Mouse (Mus musculus) embryonic facial prominence, embryonic 11.5 days (tissue): ENCODE results near the gene Actl11. TPM values are rescaled to one million over a fixed set of nuclear protein-coding genes. Genes with fewer than 3 reads are reported as not detected.
A peak's percentile ranks its signal among the peaks of the same experiment; 100 is the strongest.

ENCODE experiments used
- ATAC-seq: fragments of 200-750 bp; cut with Nextera tagmentation; replicated peaks from 2 replicates; pipeline ENCODE4 v1.8.0; 2017; ENCODE audit warnings: low read depth; ENCODE audit not compliant: insufficient number of reproducible peaks, low FRiP score, low TSS enrichment
- DNase-seq: peaks from one replicate; pipeline ENCODE4 v3.0.0-alpha.2; 2015; ENCODE audit warnings: low spot score
- H3K27ac ChIP-seq: fragments of 300-500 bp; sonication (generic); replicated peaks from 2 replicates; pipeline ENCODE4 v1.5.1; 2014; ENCODE audit warnings: mild to moderate bottlenecking, low read depth, low read length, control low read depth
- H3K27me3 ChIP-seq: fragments of 300-500 bp; sonication (generic); 2 replicates; pipeline ENCODE4 v1.6.1; 2014; ENCODE audit warnings: mild to moderate bottlenecking, low read length, moderate library complexity, mixed read lengths; ENCODE audit not compliant: control insufficient read depth, insufficient read depth
- H3K36me3 ChIP-seq: fragments of 300-500 bp; sonication (generic); replicated peaks from 2 replicates; pipeline ENCODE4 v1.6.1; 2014; ENCODE audit warnings: low read depth, mild to moderate bottlenecking, low read length, moderate library complexity, mixed read lengths; ENCODE audit not compliant: control insufficient read depth, insufficient read depth
- H3K4me1 ChIP-seq: fragments of 300-500 bp; sonication (generic); 2 replicates; pipeline ENCODE4 v1.6.1; 2014; ENCODE audit warnings: low read length, mixed read lengths; ENCODE audit not compliant: control insufficient read depth, insufficient read depth
- H3K4me2 ChIP-seq: fragments of 300-500 bp; sonication (generic); 2 replicates; pipeline ENCODE4 v1.6.1; 2014; ENCODE audit warnings: low read depth, mild to moderate bottlenecking, control low read depth, low read length, moderate library complexity
- H3K4me3 ChIP-seq: fragments of 300-500 bp; sonication (generic); 2 replicates; pipeline ENCODE4 v1.5.1; 2014; ENCODE audit warnings: low read depth, low read length, control low read depth
- H3K9ac ChIP-seq: fragments of 300-500 bp; sonication (generic); replicated peaks from 2 replicates; pipeline ENCODE4 v1.6.1; 2014; ENCODE audit warnings: mild to moderate bottlenecking, control low read depth, low read length
- H3K9me3 ChIP-seq: fragments of 300-500 bp; sonication (generic); replicated peaks from 2 replicates; pipeline ENCODE4 v1.6.1; 2016; ENCODE audit warnings: mild to moderate bottlenecking, low read length, inconsistent platforms, mixed read lengths; ENCODE audit not compliant: control insufficient read depth
- WGBS: fragments of 180-500 bp; shearing (Covaris S2); extraction: QIAGEN DNeasy Blood & Tissue Kit; methylation state at CpG from one replicate; pipeline ENCODE4 v1.1.7; 2014; 5-methylcytosine and 5-hydroxymethylcytosine counted together
- polyA plus RNA-seq: library from polyadenylated mRNA; unstranded; fragments of >200 nt; fragmentation: Nextera tagmentation; extraction: Ambion mirVana; gene quantifications from 2 replicates; pipeline ENCODE4 v1.2.1, GENCODE M21; 2014

Gene Actl11
- polyA plus RNA-seq, 1 experiment from 2014 or later: not detected

DNA sequence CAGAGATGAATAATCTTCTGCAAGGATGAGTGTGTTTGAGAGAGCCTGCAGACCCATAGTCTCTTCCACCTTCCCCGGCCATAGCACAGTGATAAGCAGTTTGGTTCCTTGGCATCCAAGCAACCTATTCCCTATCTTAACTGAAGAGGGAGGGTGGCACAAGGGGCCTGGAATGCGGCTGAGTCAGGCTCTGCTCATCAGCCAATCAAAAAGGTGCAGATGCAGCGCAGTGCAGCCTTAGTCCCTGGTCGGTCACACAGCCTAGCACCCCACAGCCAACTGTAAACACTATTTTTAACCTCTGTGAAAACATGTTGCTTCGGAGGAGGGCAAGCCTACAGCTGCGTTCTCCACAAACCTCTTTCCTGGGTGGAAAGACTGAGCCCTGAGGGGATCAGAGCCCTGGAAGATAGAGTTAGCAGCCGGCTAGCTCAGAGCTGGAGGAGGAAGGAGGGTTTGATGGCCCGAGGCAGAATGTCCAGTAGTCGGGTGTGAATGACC, 1.3 kb upstream of the Actl11 start:
- Histone ChIP-seq H3K36me3 (no peaks in the 10 kb centered on the region), H3K9ac (no peak overlapping the region), H3K27ac (no peak overlapping the region), H3K9me3 (no peaks in the 10 kb centered on the region), H3K4me1 (no peaks in the 10 kb centered on the region), H3K27me3 (no peaks in the 10 kb centered on the region), H3K4me3 (no peak overlapping the region), H3K4me2 (no peak overlapping the region)
- DNase-seq (no peak), ATAC-seq (no peak)
- WGBS: 42% methylated on average over 9 of the region's 9 CpGs

GRCm38 (mm10) chr9:107927749-107928148, 520 bp upstream of the Actl11 start:
- Histone ChIP-seq H3K27me3 (no peaks in the 10 kb centered on the region), H3K4me2 (no peak overlapping the region), H3K9ac (no peak overlapping the region), H3K4me1 (no peaks in the 10 kb centered on the region), H3K9me3 (no peaks in the 10 kb centered on the region), H3K4me3 (no peak overlapping the region), H3K36me3 (no peaks in the 10 kb centered on the region), H3K27ac (no peak overlapping the region)
- ATAC-seq (no peak), DNase-seq (no peak)
- 68% methylated on average over 5 of the region's 5 CpGs for WGBS

DNA sequence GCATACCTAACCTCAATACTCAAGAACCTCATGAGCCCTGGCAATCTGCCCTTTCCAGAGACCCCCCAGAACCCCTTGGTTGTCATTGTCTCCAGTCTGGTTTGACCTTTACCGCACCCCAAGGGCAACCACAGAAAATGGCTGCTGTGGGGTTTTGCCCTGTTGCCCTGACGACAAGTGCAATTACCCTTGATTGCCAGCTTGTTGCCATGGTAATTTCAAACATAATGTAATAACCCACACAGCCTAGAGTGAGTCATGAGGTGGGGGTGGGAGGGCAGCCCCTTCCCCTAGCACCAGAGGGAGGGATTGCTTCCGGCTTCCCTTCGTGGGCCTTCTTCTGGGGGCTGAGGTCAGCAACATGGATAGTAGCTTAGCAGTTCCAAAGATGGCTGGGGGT, 4.0 kb downstream of the Actl11 start:
- WGBS: 56% methylated on average over 4 of the region's 4 CpGs
- Histone ChIP-seq H3K27me3 (no peaks in the 10 kb centered on the region; the same call in 1 of the 2 replicates), H3K9ac (no peak overlapping the region), H3K36me3 (no peaks in the 10 kb centered on the region), H3K4me1 (peaks cover 2% of the 10 kb centered on the region; the same call in 1 of the 2 replicates), H3K27ac (no peak overlapping the region), H3K4me3 (no peak overlapping the region), H3K4me2 (no peak overlapping the region), H3K9me3 (no peaks in the 10 kb centered on the region)
- DNase-seq (peak; percentile 18), ATAC-seq (no peak)

- H3K27ac ChIP-seq: no peak overlapping the region
- no peaks in the 10 kb centered on the region for H3K36me3 ChIP-seq
- no peak overlapping the region for H3K4me3 ChIP-seq
- WGBS: 88% methylated on average over 11 of the region's 11 CpGs
- peaks cover 2% of the 10 kb centered on the region; the same call in 1 of the 2 replicates for H3K4me1 ChIP-seq
- no peaks in the 10 kb centered on the region for H3K9me3 ChIP-seq
- H3K4me2 ChIP-seq: no peak overlapping the region
- H3K27me3 ChIP-seq: no peaks in the 10 kb centered on the region; the same call in 1 of the 2 replicates
- no peak overlapping the region for H3K9ac ChIP-seq
- ATAC-seq (no peak), DNase-seq (no peak)
These were observed 5.9 kb downstream of the Actl11 start for GRCm38 (mm10) chr9:107934146-107934545.

- ATAC-seq (no peak), DNase-seq (no peak)
- H3K9ac ChIP-seq: peak within 1 kb of the TSS; percentile 51
- no peaks in the 10 kb centered on the region for H3K9me3 ChIP-seq
- H3K4me2 ChIP-seq: peak within 1 kb of the TSS; percentile 91
- no peaks in the 10 kb centered on the region; the same call in 1 of the 2 replicates for H3K27me3 ChIP-seq
- H3K27ac ChIP-seq: no peak within 1 kb of the TSS
- H3K4me1 ChIP-seq: peaks cover 2% of the 10 kb centered on the region; the same call in 1 of the 2 replicates
- peak within 1 kb of the TSS; percentile 45 for H3K4me3 ChIP-seq
- WGBS: 11% methylated on average over 3 of the region's 3 CpGs
- no peaks in the 10 kb centered on the region for H3K36me3 ChIP-seq
These were observed 7.1 kb downstream of the Actl11 start, which contains the start of gene Camkv for GRCm38 (mm10) chr9:107935374-107935773. Gene Camkv (plus strand): TSS chr9:107935674.

DNA sequence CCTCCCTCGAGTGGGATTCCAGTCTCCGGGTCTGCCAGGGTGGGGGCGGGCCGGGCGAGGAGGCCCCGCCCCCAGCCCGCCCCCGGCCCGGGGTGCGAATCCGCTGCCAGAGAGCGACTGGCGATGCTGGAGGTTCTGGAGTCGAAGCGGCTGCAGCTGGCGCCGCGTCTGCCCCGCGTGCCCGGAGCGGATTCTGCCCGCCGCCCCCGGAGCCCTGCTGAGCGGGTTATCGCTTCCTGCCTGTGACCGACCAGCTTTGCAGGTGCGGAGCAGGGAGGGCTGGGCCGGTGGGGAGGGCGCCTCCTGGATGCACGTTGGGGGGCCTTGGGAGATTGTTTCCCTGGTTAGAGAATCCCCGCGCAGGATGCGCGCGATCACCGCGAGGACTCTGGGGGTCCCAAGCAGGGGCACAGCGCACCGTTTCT, 7.5 kb downstream of the Actl11 start:
- no peak overlapping the region for H3K27ac ChIP-seq
- no peaks in the 10 kb centered on the region for H3K9me3 ChIP-seq
- peak; percentile 67 for DNase-seq
- H3K4me1 ChIP-seq: peaks cover 2% of the 10 kb centered on the region; the same call in 1 of the 2 replicates
- peak overlapping the region; percentile 45 for H3K4me3 ChIP-seq
- peak overlapping the region; percentile 91 for H3K4me2 ChIP-seq
- no peaks in the 10 kb centered on the region for H3K36me3 ChIP-seq
- ATAC-seq: peak; percentile 7; the same call in 1 of the 2 replicates
- under 1% methylated on average over 35 of the region's 41 CpGs for WGBS
- H3K27me3 ChIP-seq: no peaks in the 10 kb centered on the region; the same call in 1 of the 2 replicates
- H3K9ac ChIP-seq: peak overlapping the region; percentile 51

- DNase-seq (peak; percentile 22), ATAC-seq (peak; percentile 50)
- Histone ChIP-seq H3K9ac (peak overlapping the region; percentile 51), H3K4me3 (peak overlapping the region; percentile 45), H3K4me1 (peaks cover 2% of the 10 kb centered on the region; the same call in 1 of the 2 replicates), H3K4me2 (peak overlapping the region; percentile 91), H3K36me3 (no peaks in the 10 kb centered on the region), H3K27me3 (no peaks in the 10 kb centered on the region; the same call in 1 of the 2 replicates), H3K27ac (no peak overlapping the region), H3K9me3 (no peaks in the 10 kb centered on the region)
- WGBS: 1% methylated on average over 29 of the region's 29 CpGs
These were observed 8.1 kb downstream of the Actl11 start for GRCm38 (mm10) chr9:107936215-107936822.

DNA sequence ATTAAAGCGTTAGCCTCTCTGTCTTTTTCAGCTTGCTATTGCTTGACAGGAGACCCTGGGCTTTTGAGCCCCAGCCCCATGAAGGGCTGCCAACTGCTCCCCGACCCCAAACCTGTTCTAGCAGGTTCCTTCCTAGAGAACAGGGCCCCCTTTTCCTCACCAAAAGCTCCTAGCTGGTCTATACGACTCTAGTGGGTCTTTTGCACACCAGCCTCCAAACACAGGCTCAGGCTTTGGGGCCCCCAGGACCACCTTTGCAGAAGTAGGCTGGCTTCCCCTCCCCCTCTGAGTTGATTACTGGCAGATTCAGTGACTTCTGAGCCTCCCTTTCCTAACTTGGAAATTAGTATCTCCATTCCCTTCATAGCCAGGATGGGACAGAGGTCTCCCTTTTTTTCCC, 8.6 kb downstream of the Actl11 start:
- Histone ChIP-seq H3K4me1 (peaks cover 2% of the 10 kb centered on the region; the same call in 1 of the 2 replicates), H3K27ac (no peak overlapping the region), H3K27me3 (no peaks in the 10 kb centered on the region; the same call in 1 of the 2 replicates), H3K9me3 (no peaks in the 10 kb centered on the region), H3K9ac (no peak overlapping the region; the same call in 1 of the 2 replicates), H3K4me2 (peak overlapping the region; percentile 91), H3K36me3 (no peaks in the 10 kb centered on the region), H3K4me3 (peak overlapping the region; percentile 45)
- ATAC-seq: no peak
- no peak for DNase-seq
- 7% methylated on average over 3 of the region's 3 CpGs for WGBS
